Mouse (Mus musculus) liver, adult 2 months (tissue): ENCODE data around the gene Zfp804a. TPM values are rescaled to one million over a fixed set of nuclear protein-coding genes. Genes with fewer than 3 reads are reported as not detected.

Experiments
- DNase-seq: peaks from one replicate; pipeline ENCODE4 v3.0.0-alpha.2; 2011; ENCODE audit warnings: low read depth, low spot score; ENCODE audit errors: extremely low read depth
- H3K27ac ChIP-seq: fragments of 200-500 bp; replicated peaks from 2 replicates; pipeline ENCODE4 v1.5.1; 2012; ENCODE audit warnings: low read depth, mild to moderate bottlenecking, control low read depth, inconsistent platforms, low read length; ENCODE audit not compliant: insufficient read depth
- H3K27me3 ChIP-seq: fragments of 200-500 bp; 2 replicates; pipeline ENCODE4 v1.6.1; 2012; ENCODE audit warnings: mild to moderate bottlenecking, moderate library complexity, low read length, inconsistent platforms; ENCODE audit not compliant: control insufficient read depth, insufficient read depth
- H3K36me3 ChIP-seq: fragments of 200-500 bp; 2 replicates; pipeline ENCODE4 v1.6.1; 2012; ENCODE audit warnings: low read length, inconsistent platforms; ENCODE audit not compliant: control insufficient read depth, insufficient read depth
- H3K4me1 ChIP-seq: fragments of 200-500 bp; 2 replicates; pipeline ENCODE4 v1.6.1; 2011; ENCODE audit warnings: low read length; ENCODE audit not compliant: control insufficient read depth, insufficient read depth
- H3K4me3 ChIP-seq: fragments of 200-500 bp; 2 replicates; pipeline ENCODE4 v1.5.1; 2011; ENCODE audit warnings: low read depth, mild to moderate bottlenecking, control low read depth, low read length, moderate library complexity; ENCODE audit not compliant: insufficient read depth
- H3K79me2 ChIP-seq: fragments of 200-500 bp; 2 replicates; pipeline ENCODE4 v1.6.1; 2012; ENCODE audit warnings: inconsistent platforms, mild to moderate bottlenecking, low read length, moderate library complexity; ENCODE audit not compliant: control insufficient read depth, insufficient read depth
- H3K9ac ChIP-seq: fragments of 200-500 bp; 2 replicates; pipeline ENCODE4 v1.6.1; 2012; ENCODE audit warnings: low read depth, mild to moderate bottlenecking, control low read depth, inconsistent platforms, low read length
- CTCF ChIP-seq: fragments of 200-500 bp; IDR thresholded peaks from 2 replicates; pipeline ENCODE4 v1.5.1; 2011; ENCODE audit warnings: low read depth, low read length, control low read depth
- POLR2A ChIP-seq: fragments of 200-500 bp; IDR thresholded peaks from 2 replicates; pipeline ENCODE4 v1.6.1; 2011; ENCODE audit warnings: low read length, control low read depth; ENCODE audit not compliant: insufficient read depth; ENCODE audit errors: extremely low read depth
- WGBS: fragments of 180-500 bp; shearing (Covaris S2); methylation state at CpG from one replicate; pipeline ENCODE4 v1.1.7; 2018; 5-methylcytosine and 5-hydroxymethylcytosine counted together
- polyA plus RNA-seq: library from polyadenylated mRNA; depleted of rRNA; stranded (reverse); fragments of >200 nt; gene quantifications from 2 replicates; pipeline ENCODE4 v1.2.3, GENCODE M21; 2012; rRNA removed
- total RNA-seq: library from RNA; depleted of rRNA; stranded (reverse); fragments of >200 nt; gene quantifications from 2 replicates; pipeline ENCODE4 v1.2.3, GENCODE M21; 2014; rRNA removed

The Zfp804a gene
- total RNA-seq, result not detected in 2 replicates
- polyA plus RNA-seq, result not detected in 2 replicates

DNA sequence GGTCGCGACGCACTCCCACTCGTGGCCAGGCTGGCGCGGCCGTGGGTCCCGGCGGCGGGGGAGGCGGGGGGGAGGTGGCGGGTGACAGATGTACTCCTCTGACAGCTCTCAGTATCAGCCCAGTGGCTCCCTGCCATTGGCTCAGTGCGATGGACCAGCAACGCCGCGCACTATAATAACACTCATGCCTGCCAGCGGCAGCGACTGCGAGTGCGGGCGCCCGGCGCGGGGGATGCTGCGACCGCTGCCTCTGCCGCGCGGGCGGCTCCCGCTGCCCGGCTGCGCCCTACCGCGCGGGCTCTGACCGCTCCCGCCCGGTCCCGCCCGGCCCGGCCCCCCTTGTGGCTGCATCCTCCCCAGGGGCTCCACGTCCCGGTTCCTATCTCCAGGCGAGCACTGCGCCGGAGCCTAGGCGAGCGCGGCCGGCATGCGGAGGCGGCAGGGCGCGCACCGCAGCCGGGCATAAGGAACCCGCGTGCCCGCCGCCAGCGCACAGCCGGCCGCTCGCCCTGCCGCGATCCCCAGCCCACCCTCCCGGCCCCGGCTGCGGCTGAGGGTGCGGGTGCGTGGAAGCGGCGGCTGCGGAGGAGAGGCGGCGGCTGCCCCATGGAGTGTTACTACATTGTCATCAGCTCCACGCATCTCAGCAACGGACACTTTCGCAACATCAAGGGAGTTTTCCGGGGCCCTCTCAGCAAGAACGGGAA, at the start of gene Zfp804a:
Gene Zfp804a, plus strand, starts transcription at position 38 of the 707 bp plus-strand sequence.
- H3K4me3 ChIP-seq, result peak within 1 kb of the TSS; percentile 40; the same call in 1 of the 2 replicates
- 1% methylated on average over 82 of the region's 82 CpGs for WGBS
- DNase-seq, result no peak
- TF ChIP-seq CTCF (no peak), POLR2A (no peak)
- no peak within 1 kb of the TSS for H3K9ac ChIP-seq
- no peaks in the 10 kb centered on the region for H3K79me2 ChIP-seq
- no peaks in the 10 kb centered on the region for H3K4me1 ChIP-seq
- H3K27ac ChIP-seq, result no peak within 1 kb of the TSS
- no peaks in the 10 kb centered on the region for H3K36me3 ChIP-seq
- H3K27me3 ChIP-seq, result peaks cover 8% of the 10 kb centered on the region; the same call in 1 of the 2 replicates

DNA sequence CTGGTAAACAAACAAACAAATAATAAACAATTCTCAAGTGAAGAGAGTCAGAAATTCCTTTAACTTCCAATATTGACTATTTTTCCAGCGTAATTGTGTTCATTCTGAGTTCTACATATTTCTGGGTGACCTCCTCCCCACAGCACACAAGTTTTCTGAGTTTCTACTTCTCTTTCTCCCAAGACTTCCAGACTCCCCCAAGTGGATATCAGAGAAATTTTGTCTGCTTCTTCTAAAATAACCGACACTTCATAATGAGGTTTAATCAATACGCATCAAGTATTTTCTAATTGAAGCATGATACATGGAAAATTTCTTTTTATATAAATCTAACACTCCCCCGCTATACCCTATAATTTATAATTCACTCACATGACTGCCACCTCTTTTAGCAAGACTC, 1.4 kb upstream of the Zfp804a start:
- Histone ChIP-seq H3K36me3 (no peaks in the 10 kb centered on the region), H3K4me1 (no peaks in the 10 kb centered on the region), H3K27me3 (peaks cover 8% of the 10 kb centered on the region; the same call in 1 of the 2 replicates), H3K27ac (no peak overlapping the region), H3K79me2 (no peaks in the 10 kb centered on the region), H3K4me3 (no peak overlapping the region), H3K9ac (no peak overlapping the region)
- WGBS, result 78% methylated on average over 4 of the region's 4 CpGs
- no peak for DNase-seq
- no peak for TF ChIP-seq CTCF
- TF ChIP-seq POLR2A, result no peak

DNA sequence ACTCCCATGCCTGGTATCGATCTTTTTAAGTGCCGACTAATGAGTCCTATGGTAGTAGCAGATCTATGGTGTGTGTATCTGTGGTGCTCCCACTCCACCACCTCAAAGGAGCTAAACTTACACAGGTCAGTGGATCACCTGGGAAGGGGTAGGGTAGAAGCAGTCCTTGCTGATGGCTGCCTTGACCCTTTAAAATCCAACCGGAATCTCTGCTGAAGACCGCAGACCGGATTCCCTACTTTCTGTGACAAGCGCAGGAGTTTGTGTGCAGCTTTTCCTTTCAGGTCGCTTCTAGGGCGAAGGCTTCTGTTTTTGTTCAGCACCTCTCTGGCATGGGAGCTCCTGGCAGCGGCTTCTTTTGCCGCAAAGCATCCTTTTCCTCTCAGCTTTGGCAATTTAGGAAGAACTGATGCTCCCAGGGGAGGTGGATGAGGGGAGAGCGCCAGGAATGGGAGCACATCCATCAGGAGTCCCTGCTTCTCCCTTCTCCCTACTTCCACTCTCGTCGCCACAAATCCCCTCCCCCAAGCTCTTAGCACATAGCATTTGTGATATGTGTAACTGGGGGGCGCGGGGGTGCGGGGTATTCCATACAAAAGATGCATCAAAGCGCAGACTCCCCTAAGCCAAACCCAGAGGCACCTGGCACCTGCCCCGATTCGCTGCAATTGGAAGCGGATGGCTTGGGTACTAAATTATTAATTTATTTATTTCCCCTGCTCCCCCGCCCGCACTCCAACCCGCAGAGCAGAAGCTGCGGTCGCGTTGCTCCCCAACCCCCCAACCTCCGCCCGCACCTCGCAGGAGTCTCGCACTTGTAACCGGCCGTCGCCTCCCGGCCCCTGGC, 461 bp upstream of the Zfp804a start:
- Histone ChIP-seq H3K27ac (no peak overlapping the region), H3K9ac (no peak overlapping the region), H3K27me3 (peaks cover 8% of the 10 kb centered on the region; the same call in 1 of the 2 replicates), H3K4me1 (no peaks in the 10 kb centered on the region), H3K79me2 (no peaks in the 10 kb centered on the region), H3K4me3 (no peak overlapping the region), H3K36me3 (no peaks in the 10 kb centered on the region)
- 5% methylated on average over 34 of the region's 34 CpGs for WGBS
- TF ChIP-seq CTCF, result no peak
- no peak for TF ChIP-seq POLR2A
- DNase-seq, result no peak

DNA sequence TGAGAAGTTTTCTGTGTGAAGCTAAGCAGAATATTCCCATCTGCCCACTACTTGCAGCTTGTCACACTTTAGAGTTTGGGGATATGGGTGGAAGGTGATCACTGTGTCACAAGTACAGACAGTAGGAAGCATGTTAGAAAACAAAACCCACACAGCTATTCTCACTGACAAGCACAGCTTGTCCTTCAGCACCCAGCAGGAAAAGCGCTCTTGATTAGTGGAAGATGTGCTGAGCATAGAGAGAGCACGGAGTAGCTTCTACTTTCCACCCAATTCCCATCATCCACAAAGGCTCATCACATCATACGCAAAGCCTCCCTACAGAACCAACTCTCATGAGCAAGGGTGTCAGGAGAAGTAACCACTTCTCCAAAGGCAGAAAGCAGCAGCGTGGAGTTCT, 1.4 kb downstream of the Zfp804a start:
- Histone ChIP-seq H3K36me3 (no peaks in the 10 kb centered on the region), H3K4me3 (no peak overlapping the region), H3K4me1 (no peaks in the 10 kb centered on the region), H3K27me3 (peaks cover 8% of the 10 kb centered on the region; the same call in 1 of the 2 replicates), H3K79me2 (no peaks in the 10 kb centered on the region), H3K9ac (no peak overlapping the region), H3K27ac (no peak overlapping the region)
- TF ChIP-seq CTCF (no peak), POLR2A (no peak)
- no peak for DNase-seq
- WGBS, result 69% methylated on average over 4 of the region's 4 CpGs

DNA sequence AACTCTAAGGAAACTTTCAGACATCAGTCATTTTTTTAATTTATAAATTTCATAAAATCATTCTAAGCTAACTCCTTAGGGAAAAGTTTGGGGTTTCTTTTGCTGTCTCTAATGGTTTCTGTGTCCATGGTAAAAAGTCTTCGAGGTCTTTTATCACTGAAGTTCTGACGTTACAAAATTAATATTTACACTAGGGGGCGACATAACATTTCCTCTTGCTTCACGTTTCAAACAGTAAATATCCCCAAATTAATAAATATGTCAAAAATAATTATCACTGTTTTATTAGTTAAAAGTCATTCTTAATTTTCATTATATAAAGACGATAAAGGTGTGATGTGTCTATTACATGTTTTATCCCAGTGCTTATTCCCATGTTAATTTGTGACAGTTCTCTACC, 11.6 kb downstream of the Zfp804a start:
- WGBS, result 28% methylated on average over 5 of the region's 5 CpGs
- TF ChIP-seq CTCF (peak; percentile 18; the same call in 1 of the 2 replicates), POLR2A (no peak)
- no peaks in the 10 kb centered on the region for H3K27me3 ChIP-seq

DNA sequence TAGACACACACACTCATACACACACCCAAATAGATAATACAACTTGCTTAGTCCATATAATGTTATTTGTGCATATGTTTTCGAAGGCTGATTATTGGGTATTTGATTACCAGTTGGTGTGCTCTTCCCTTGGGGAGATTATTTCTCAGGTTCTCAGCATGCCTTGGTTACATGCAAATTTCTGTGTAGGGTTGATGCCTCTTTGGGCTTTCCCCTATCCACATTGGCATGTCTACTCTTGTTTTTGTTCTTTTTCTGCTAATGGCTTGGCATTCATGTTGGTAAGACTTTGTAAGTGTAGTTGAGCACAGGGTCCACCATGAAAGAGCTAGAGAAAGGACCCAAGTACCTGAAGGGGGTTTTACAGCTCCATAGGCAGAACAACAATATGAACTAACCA, 14.9 kb downstream of the Zfp804a start:
- WGBS, result 93% methylated on average over 1 of the region's 1 CpGs
- Histone ChIP-seq H3K27me3 (no peaks in the 10 kb centered on the region), H3K9ac (no peak overlapping the region), H3K36me3 (no peaks in the 10 kb centered on the region), H3K4me3 (no peak overlapping the region), H3K27ac (no peak overlapping the region), H3K79me2 (no peaks in the 10 kb centered on the region), H3K4me1 (no peaks in the 10 kb centered on the region)
- DNase-seq, result no peak
- TF ChIP-seq POLR2A, result no peak
- TF ChIP-seq CTCF, result no peak

More for the DNA sequence above, 11.6 kb downstream of the Zfp804a start:
- Histone ChIP-seq H3K4me3 (no peak overlapping the region), H3K36me3 (no peaks in the 10 kb centered on the region), H3K79me2 (no peaks in the 10 kb centered on the region), H3K4me1 (no peaks in the 10 kb centered on the region), H3K27ac (no peak overlapping the region), H3K9ac (no peak overlapping the region)
- DNase-seq, result peak; percentile 10
